Mouse (Mus musculus): ENCODE measurements around the gene Rbm20. TPM values are rescaled to one million over a fixed set of nuclear protein-coding genes. Genes with fewer than 3 reads are reported as not detected.

Rbm20 gene
- polyA plus RNA-seq, 1 experiment from 2014 or later = 5.1 TPM

- 87% methylated on average over 5 of the region's 5 CpGs for WGBS
- H3K4me2 ChIP-seq = no peak overlapping the region
- ATAC-seq (ENCODE audit: insufficient number of reproducible peaks, insufficient read depth, low FRiP score, low TSS enrichment, low read depth) = no peak
- H3K4me1 ChIP-seq (replicated peaks) = peaks cover 62% of the 10 kb centered on the region
- no peak overlapping the region for H3K27ac ChIP-seq
- no peaks in the 10 kb centered on the region for H3K27me3 ChIP-seq
- H3K36me3 ChIP-seq = no peaks in the 10 kb centered on the region
- H3K9me3 ChIP-seq = no peaks in the 10 kb centered on the region
- H3K4me3 ChIP-seq (replicated peaks) = no peak overlapping the region
- H3K9ac ChIP-seq (replicated peaks) = no peak overlapping the region
Measured at GRCm38 (mm10) chr19:53855781-53856180, 178.7 kb downstream of the Rbm20 start.

- Histone ChIP-seq H3K9ac (replicated peaks) (no peak overlapping the region), H3K4me2 (no peak overlapping the region), H3K4me1 (replicated peaks) (peaks cover 52% of the 10 kb centered on the region), H3K4me3 (replicated peaks) (no peak overlapping the region), H3K27ac (no peak overlapping the region), H3K27me3 (no peaks in the 10 kb centered on the region), H3K9me3 (no peaks in the 10 kb centered on the region), H3K36me3 (no peaks in the 10 kb centered on the region)
- ATAC-seq (ENCODE audit: insufficient number of reproducible peaks, insufficient read depth, low FRiP score, low TSS enrichment, low read depth) = no peak
- WGBS = 56% methylated on average over 9 of the region's 9 CpGs
Measured at GRCm38 (mm10) chr19:53856794-53857193, 179.7 kb downstream of the Rbm20 start.

- Histone ChIP-seq H3K27ac (0 out of 2 replicates have a peak overlapping the region, but pooled peaks have one; percentile 29), H3K4me1 (replicated peaks) (peaks cover 41% of the 10 kb centered on the region), H3K4me3 (replicated peaks) (no peak overlapping the region), H3K9me3 (no peaks in the 10 kb centered on the region), H3K27me3 (no peaks in the 10 kb centered on the region), H3K9ac (replicated peaks) (no peak overlapping the region), H3K36me3 (no peaks in the 10 kb centered on the region), H3K4me2 (no peak overlapping the region; the same call in 1 of the 2 replicates)
- no peak for ATAC-seq (ENCODE audit: insufficient number of reproducible peaks, insufficient read depth, low FRiP score, low TSS enrichment, low read depth)
- 74% methylated on average over 6 of the region's 6 CpGs for WGBS
Measured at GRCm38 (mm10) chr19:53857962-53858361, 180.9 kb downstream of the Rbm20 start.

- H3K36me3 ChIP-seq = no peaks in the 10 kb centered on the region
- 13% methylated on average over 9 of the region's 9 CpGs for WGBS
- peaks cover 30% of the 10 kb centered on the region for H3K4me1 ChIP-seq (replicated peaks)
- H3K27ac ChIP-seq = peak overlapping the region; percentile 35; the same call in 1 of the 2 replicates
- no peak overlapping the region for H3K4me3 ChIP-seq (replicated peaks)
- no peak overlapping the region for H3K9ac ChIP-seq (replicated peaks)
- H3K4me2 ChIP-seq = peak overlapping the region; percentile 23
- no peaks in the 10 kb centered on the region for H3K9me3 ChIP-seq
- H3K27me3 ChIP-seq = no peaks in the 10 kb centered on the region
- no peak for ATAC-seq (ENCODE audit: insufficient number of reproducible peaks, insufficient read depth, low FRiP score, low TSS enrichment, low read depth)
Measured at GRCm38 (mm10) chr19:53859149-53859548, 182.0 kb downstream of the Rbm20 start.

- Histone ChIP-seq H3K4me3 (replicated peaks) (no peak overlapping the region), H3K4me1 (replicated peaks) (peaks cover 30% of the 10 kb centered on the region), H3K4me2 (no peak overlapping the region), H3K36me3 (no peaks in the 10 kb centered on the region), H3K27ac (peak overlapping the region; percentile 35; the same call in 1 of the 2 replicates), H3K9me3 (no peaks in the 10 kb centered on the region), H3K27me3 (no peaks in the 10 kb centered on the region), H3K9ac (replicated peaks) (no peak overlapping the region)
- no peak for ATAC-seq (ENCODE audit: insufficient number of reproducible peaks, insufficient read depth, low FRiP score, low TSS enrichment, low read depth)
- WGBS = 46% methylated on average over 7 of the region's 7 CpGs
Measured at GRCm38 (mm10) chr19:53859593-53859992, 182.5 kb downstream of the Rbm20 start.

GRCm38 (mm10) chr19:53861346-53861745 lies 184.2 kb downstream of the Rbm20 start:
- WGBS = 87% methylated on average over 7 of the region's 7 CpGs
- no peak overlapping the region for H3K27ac ChIP-seq
- H3K36me3 ChIP-seq = no peaks in the 10 kb centered on the region
- H3K4me2 ChIP-seq = no peak overlapping the region
- H3K4me1 ChIP-seq (replicated peaks) = peaks cover 30% of the 10 kb centered on the region
- no peak for ATAC-seq (ENCODE audit: insufficient number of reproducible peaks, insufficient read depth, low FRiP score, low TSS enrichment, low read depth)
- no peaks in the 10 kb centered on the region for H3K9me3 ChIP-seq
- no peak overlapping the region for H3K9ac ChIP-seq (replicated peaks)
- H3K27me3 ChIP-seq = no peaks in the 10 kb centered on the region
- no peak overlapping the region for H3K4me3 ChIP-seq (replicated peaks)

- no peak overlapping the region for H3K9ac ChIP-seq (replicated peaks)
- H3K27me3 ChIP-seq = no peaks in the 10 kb centered on the region
- 76% methylated on average over 8 of the region's 8 CpGs for WGBS
- no peak overlapping the region for H3K4me3 ChIP-seq (replicated peaks)
- H3K27ac ChIP-seq = no peak overlapping the region
- H3K4me1 ChIP-seq (replicated peaks) = peaks cover 17% of the 10 kb centered on the region
- no peaks in the 10 kb centered on the region for H3K36me3 ChIP-seq
- H3K9me3 ChIP-seq = no peaks in the 10 kb centered on the region
- no peak overlapping the region for H3K4me2 ChIP-seq
- ATAC-seq (ENCODE audit: insufficient number of reproducible peaks, insufficient read depth, low FRiP score, low TSS enrichment, low read depth) = no peak
Measured at GRCm38 (mm10) chr19:53862573-53863246, 185.6 kb downstream of the Rbm20 start.

- Histone ChIP-seq H3K4me1 (replicated peaks) (no peaks in the 10 kb centered on the region), H3K27ac (no peak overlapping the region), H3K9me3 (no peaks in the 10 kb centered on the region), H3K9ac (replicated peaks) (no peak overlapping the region), H3K4me2 (no peak overlapping the region), H3K27me3 (0 out of 2 replicates have a peak, but pooled peaks cover 4% of the 10 kb centered on the region), H3K36me3 (no peaks in the 10 kb centered on the region), H3K4me3 (replicated peaks) (no peak overlapping the region)
- ATAC-seq (ENCODE audit: insufficient number of reproducible peaks, insufficient read depth, low FRiP score, low TSS enrichment, low read depth) = no peak
Measured at GRCm38 (mm10) chr19:53867238-53867637, 190.1 kb downstream of the Rbm20 start.

GRCm38 (mm10) chr19:53868125-53868524 lies 191.0 kb downstream of the Rbm20 start:
- 75% methylated on average over 6 of the region's 6 CpGs for WGBS
- no peak overlapping the region for H3K4me3 ChIP-seq (replicated peaks)

GRCm38 (mm10) chr19:53868796-53869195 lies 191.7 kb downstream of the Rbm20 start:
- H3K4me2 ChIP-seq = no peak overlapping the region
- WGBS = 97% methylated on average over 1 of the region's 1 CpGs
- no peaks in the 10 kb centered on the region for H3K9me3 ChIP-seq
- H3K4me1 ChIP-seq (replicated peaks) = no peaks in the 10 kb centered on the region
- no peak overlapping the region for H3K9ac ChIP-seq (replicated peaks)
- 0 out of 2 replicates have a peak, but pooled peaks cover 4% of the 10 kb centered on the region for H3K27me3 ChIP-seq
- ATAC-seq (ENCODE audit: insufficient number of reproducible peaks, insufficient read depth, low FRiP score, low TSS enrichment, low read depth) = no peak
- no peak overlapping the region for H3K4me3 ChIP-seq (replicated peaks)
- no peak overlapping the region for H3K27ac ChIP-seq
- H3K36me3 ChIP-seq = no peaks in the 10 kb centered on the region

More at GRCm38 (mm10) chr19:53868125-53868524, 191.0 kb downstream of the Rbm20 start:
- Histone ChIP-seq H3K9ac (replicated peaks) (no peak overlapping the region), H3K4me2 (no peak overlapping the region), H3K9me3 (no peaks in the 10 kb centered on the region), H3K27ac (no peak overlapping the region), H3K27me3 (0 out of 2 replicates have a peak, but pooled peaks cover 4% of the 10 kb centered on the region), H3K36me3 (no peaks in the 10 kb centered on the region), H3K4me1 (replicated peaks) (no peaks in the 10 kb centered on the region)
- no peak for ATAC-seq (ENCODE audit: insufficient number of reproducible peaks, insufficient read depth, low FRiP score, low TSS enrichment, low read depth)

- Histone ChIP-seq H3K27me3 (0 out of 2 replicates have a peak, but pooled peaks cover 4% of the 10 kb centered on the region), H3K4me2 (no peak overlapping the region), H3K4me3 (replicated peaks) (no peak overlapping the region), H3K4me1 (replicated peaks) (no peaks in the 10 kb centered on the region), H3K9me3 (no peaks in the 10 kb centered on the region), H3K9ac (replicated peaks) (no peak overlapping the region), H3K27ac (no peak overlapping the region), H3K36me3 (no peaks in the 10 kb centered on the region)
- 72% methylated on average over 4 of the region's 4 CpGs for WGBS
- no peak for ATAC-seq (ENCODE audit: insufficient number of reproducible peaks, insufficient read depth, low FRiP score, low TSS enrichment, low read depth)
Measured at GRCm38 (mm10) chr19:53869427-53870385, 192.6 kb downstream of the Rbm20 start.

Data from limb, embryonic 12.5 days (tissue).